Mouse (Mus musculus): ENCODE results near the gene Rnaseh2c.

The Rnaseh2c gene

GRCm38 (mm10) chr19:5575336-5575735 is 26.3 kb upstream of the Rnaseh2c start:
- no peak for DNase-seq (ENCODE audit: low read depth)

- no peak for DNase-seq (ENCODE audit: low read depth)
These were observed 21.7 kb upstream of the Rnaseh2c start for GRCm38 (mm10) chr19:5579971-5580370.

DNA sequence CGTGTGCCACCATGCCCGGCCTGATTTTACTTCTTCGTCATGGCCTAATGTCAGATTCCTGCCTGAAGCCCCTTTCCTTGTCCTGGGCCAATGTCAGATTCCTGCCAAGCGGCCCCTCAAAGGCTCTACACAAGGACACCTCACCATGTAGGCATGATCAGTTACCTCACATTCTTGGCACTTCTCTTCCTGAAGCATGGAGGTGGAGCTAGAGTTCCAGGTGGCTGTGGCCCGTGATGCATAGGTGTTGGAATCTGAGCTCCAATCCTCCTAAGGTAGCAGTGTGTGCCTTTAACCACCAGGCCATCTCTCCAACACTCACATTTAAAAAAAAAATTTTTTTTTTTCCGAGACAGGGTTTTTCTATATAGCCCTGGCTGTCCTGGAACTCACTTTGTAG is 20.9 kb upstream of the Rnaseh2c start:
- no peak for DNase-seq (ENCODE audit: low read depth)

- no peak for DNase-seq (ENCODE audit: low read depth)
These were observed 19.7 kb upstream of the Rnaseh2c start for GRCm38 (mm10) chr19:5581995-5582394.

- peak; percentile 81 for DNase-seq (ENCODE audit: low read depth)
These were observed 12.5 kb upstream of the Rnaseh2c start for GRCm38 (mm10) chr19:5589159-5589558.

DNA sequence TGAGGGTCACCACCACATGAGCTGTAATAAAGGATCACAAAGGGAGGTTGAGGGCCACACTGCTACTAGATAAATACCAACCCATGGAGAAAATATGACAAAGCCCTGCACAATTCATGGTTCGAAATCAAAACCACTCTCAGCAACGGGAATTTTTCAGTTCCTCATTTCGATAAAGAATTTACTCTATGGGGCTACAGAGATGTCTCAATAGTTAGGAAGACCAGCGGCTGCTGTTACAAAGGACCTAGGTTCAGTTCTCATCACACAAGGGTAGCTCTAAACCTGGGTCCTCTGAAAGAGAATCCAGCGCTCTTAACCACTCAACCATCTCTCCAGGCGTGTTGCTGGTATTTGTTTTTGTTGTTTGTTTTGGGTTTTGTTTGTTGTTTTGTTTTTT is 9.8 kb upstream of the Rnaseh2c start:
- DNase-seq (ENCODE audit: low read depth) = no peak

DNA sequence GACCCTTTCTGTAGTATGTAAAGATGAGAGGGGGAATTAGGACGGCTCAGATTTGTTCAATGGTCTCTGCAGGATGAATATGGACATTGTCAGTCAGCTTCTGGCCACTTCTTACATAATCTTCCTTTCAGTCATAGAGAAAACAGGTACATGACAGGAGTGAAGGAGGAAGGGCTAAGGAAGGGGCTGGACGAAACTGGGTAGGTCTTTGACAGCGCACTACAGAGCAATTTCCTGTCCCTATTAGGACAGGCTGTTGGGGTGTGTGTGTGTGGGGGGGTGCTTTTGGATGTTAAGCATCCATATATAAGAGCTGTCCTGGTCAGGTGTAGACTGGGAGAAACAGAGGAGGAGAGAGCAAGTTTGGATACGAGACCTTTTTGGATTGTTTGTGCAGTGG is 2.4 kb upstream of the Rnaseh2c start:
- DNase-seq (ENCODE audit: low read depth) = no peak

DNA sequence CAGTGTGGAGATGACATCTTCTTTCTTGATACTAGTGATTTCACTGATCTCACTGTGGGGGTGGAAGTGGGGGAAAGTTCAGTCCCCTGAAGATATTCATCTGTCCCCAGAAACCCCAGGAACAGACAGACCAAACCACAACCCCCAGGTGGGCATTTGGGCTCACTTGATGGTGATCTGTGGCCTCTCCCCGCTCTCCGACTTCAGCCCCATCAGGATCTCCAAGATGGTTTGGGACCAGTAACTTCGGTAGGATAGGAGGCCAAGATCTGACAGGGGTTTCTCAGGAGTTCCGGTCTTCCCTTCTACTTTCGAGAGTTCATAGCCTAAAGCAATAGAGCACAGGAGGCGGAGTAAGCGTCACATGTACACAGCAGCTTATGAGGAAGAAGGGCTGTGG is 2.0 kb downstream of the Rnaseh2c start:
- no peak for DNase-seq (ENCODE audit: low read depth)

DNA sequence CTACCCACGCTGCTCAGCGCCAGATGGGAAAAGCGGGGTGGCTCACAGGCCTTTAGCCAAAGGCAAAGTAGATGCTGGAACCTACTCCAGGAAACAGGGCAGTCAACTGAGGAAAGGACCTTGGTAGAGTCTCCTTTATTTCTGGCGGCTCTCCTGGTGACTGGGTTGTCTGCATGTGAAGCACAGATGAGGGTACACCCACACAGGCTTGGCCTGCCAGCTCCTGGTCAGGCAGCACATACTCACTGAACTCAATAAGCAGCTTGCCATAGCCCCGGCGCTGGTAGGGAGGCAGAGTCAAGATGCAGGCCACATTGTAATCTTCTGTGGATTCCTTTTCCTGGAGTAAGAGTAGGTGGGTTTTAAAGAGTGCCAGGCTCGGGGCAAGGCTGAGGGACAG is 3.5 kb downstream of the Rnaseh2c start:
- DNase-seq (ENCODE audit: low read depth) = no peak

DNA sequence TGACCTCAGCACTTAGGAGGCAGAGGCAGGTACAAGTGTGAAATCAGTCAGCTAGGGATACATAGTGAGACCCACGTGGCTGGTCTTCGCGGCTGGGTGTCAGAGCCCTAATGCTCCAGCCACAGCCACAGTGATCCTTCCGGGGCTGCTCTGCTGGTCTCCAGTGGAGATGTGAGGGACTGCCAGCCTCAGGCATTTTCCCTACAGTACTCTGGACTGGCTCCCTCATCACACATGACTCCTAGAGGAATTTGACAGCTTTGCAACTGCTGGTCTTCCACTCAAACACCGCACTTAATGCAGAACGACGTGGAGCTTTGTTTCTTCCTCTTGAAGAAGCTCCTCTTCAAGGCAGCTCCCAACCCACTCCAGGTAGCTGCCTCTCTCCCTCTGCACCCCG is 4.5 kb downstream of the Rnaseh2c start:
- DNase-seq (ENCODE audit: low read depth) = no peak

DNA sequence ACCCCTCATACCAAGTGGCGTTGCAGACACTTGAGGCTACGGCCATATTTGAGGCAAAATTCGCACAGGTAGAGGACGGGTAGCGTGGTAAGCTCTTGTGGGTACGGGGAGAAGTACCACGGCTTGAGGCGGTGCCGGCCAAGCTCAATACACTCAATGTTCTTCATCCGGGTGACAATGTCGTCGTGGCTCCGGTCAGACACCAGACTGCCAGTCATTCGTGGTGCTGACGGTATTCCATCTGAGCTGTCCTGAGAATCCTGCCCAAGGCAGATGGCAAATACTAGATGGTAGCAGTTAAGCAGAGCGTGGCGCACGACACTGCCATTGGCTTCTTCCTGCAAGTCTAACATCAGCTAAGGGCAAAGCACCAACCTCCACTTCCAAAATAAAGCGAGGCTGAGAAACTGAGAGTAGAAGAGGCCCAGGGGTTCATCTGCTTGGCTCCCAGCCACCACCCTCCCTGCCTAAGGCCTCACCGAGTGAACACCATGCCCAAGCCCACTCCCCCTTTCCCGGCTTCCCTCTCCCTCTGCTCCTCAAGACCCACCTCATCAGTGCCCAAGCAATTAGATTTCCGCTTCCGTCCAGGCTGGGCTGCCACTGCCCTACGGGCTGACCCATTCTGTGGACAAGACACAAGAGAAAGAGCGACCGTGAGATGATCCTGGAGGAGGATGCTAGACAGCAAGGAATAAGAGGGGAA is 6.2 kb downstream of the Rnaseh2c start:
- DNase-seq (ENCODE audit: low read depth) = no peak

DNA sequence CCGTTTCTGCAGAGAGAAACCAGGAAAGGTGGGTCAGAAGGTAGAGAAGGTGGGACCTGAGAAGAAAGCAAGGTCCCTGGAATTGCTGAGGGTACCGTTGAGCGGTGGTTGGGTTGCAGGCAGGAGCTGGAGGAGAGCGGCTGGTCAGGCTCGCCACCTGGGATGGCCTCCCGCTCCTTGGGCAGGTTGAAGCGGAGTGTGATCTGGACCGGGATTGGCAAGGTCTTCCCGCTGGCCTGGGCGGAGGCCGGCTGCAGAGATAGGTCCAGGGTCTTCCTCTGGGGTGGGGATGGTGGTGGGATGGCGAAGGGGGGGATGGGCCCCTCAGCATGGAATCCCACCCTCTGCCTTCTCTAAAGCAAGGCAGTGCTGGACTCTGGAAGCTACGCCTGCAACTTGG is 7.0 kb downstream of the Rnaseh2c start:
- DNase-seq (ENCODE audit: low read depth) = no peak

DNA sequence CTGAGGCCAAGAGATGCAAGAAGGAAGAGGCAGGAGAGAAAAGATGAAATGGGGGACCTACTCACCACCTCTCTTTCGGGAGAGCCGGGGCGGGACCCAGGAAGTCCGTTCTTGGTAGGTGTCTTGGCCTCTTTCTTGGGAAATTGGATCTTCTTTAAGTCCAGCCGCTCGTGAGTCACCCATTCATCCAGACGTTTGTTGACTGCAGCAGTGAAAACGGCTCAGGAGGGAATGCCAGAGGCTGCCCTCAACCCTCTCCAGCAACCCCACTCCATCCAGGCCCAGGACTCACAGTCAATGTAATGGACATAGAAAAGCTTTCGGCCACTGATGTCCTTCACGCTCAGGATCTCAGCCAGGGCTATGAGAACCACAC is 7.5 kb downstream of the Rnaseh2c start:
- DNase-seq (ENCODE audit: low read depth) = peak; percentile 76

DNA sequence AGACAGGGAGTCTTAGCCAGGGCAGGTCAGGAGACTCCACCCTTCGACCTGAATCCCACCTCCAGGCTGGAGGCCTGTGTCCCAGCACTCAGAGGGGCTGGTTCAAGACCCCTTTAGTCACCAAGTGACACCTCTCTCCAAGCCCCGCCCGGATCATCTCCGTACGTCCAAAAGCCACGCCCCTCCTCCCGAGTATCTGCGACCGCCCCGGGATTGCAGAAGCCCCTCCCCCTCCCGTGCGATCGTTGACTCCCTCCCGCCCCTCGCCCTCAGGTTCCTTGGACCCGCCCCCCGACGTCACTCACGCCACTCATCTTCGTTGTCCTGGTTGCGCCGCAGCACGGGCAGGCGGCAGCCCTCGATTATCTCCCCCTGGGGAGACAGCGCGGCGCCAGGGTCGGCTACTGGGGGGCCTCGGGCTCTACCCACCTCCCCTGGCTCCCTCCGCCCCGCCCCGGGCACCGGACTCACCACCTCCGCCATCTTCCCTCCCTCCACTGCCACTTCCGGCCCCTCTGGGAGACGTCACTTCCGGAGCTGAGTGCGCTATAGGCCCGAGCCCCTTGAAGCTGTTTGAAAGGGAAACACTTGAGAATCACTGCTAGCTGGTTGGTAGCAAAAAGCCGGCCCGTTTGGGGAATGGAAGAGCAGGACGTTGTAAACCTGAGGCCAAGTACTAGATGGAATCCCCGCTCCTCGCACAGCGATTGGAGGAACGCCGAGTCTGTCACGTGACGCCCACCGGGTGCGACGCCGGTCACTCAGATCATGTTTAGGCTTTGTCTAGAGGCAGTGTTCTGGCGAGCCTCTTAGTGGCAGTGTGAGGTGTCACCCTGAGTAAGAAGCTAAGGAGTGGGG is 8.1 kb downstream of the Rnaseh2c start, which contains the start of gene Kat5:
TSS of gene Kat5 (minus strand) at position 691 of the 858 bp plus-strand sequence.
- peak; percentile 97 for DNase-seq (ENCODE audit: low read depth)

DNA sequence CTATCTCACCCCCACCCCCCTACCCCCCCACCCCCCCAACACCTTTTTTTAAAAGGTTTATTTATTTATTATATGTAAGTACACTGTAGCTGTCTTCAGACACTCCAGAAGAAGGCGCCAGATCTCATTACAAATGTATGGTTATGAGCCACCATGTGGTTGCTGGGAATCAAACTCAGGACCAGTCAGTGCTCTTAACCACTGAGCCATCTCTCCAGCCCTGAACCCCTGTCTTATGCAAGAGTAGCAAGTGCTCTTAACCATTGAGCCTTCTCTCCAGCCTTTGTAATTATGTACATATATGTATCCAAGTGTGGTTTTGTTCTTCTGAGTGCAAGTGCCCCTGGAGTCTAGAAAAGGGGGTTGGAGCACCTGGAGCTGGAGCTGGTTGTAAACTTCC is 10.3 kb downstream of the Rnaseh2c start:
- DNase-seq (ENCODE audit: low read depth) = peak; percentile 50

GRCm38 (mm10) chr19:5612762-5613411 is 11.2 kb downstream of the Rnaseh2c start:
- no peak for DNase-seq (ENCODE audit: low read depth)

- peak; percentile 68 for DNase-seq (ENCODE audit: low read depth)
These were observed 13.3 kb downstream of the Rnaseh2c start for GRCm38 (mm10) chr19:5614953-5615352.

DNA sequence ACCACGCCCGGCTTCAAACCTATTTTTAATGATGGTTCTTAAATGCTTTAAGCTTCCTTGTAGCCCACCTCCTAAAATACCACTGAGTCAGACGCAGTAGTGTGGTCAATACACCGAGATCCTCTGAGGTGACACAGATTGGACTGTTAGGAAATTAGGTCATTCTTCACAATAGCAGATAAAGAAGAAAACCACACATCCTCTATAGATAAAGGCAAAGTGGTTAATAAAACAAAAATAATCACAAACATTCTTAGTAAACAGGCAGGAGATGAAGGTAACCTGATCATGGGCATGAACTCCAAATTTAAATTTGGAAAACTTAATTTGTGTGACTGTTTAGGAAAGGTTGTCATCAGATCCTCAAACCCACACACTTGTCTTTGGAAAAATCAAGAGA is 18.3 kb downstream of the Rnaseh2c start:
- DNase-seq (ENCODE audit: low read depth) = no peak

- DNase-seq (ENCODE audit: low read depth) = no peak
These were observed 20.2 kb downstream of the Rnaseh2c start for GRCm38 (mm10) chr19:5621884-5622283.

DNA sequence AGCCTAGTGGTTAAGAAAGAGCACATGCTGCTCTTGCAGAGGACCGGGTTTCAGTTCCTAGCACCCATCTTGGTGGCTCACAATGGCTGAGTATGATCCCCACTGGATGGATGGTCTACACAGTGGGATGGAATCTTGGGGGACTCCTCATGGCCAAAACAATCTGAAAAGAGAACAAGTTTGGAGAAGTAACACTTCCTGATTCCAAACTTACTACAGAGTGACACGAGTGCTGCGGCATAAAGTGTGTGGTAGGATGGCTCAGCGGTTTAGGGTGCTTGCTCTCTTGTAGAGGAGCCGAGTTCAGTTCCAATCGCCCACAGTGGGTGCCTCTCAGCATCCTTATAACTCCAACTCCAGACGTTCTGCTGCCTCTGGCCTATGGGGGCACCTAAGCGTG is 23.6 kb downstream of the Rnaseh2c start:
- DNase-seq (ENCODE audit: low read depth) = no peak

DNA sequence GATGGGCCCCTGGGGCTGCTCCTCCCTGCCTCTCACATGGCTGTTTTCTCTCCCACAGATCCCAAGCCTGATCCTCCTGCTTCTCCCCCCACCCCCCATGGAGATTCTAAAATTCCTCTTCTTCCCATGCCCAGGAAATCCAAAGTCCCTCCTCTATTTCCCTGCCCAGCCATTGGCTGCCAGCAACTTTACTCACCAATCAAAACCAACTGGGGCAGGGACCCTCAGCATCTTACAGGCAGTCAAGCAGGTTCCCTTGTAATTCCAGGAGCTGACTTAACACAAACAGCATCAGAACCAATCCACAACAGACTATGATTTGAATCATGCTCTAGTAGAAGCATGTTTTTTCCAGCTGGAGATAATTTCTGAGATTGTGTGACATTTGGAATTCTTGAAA is 28.2 kb downstream of the Rnaseh2c start:
- DNase-seq (ENCODE audit: low read depth) = no peak

- no peak for DNase-seq (ENCODE audit: low read depth)
These were observed 30.4 kb downstream of the Rnaseh2c start for GRCm38 (mm10) chr19:5632120-5632519.

DNA sequence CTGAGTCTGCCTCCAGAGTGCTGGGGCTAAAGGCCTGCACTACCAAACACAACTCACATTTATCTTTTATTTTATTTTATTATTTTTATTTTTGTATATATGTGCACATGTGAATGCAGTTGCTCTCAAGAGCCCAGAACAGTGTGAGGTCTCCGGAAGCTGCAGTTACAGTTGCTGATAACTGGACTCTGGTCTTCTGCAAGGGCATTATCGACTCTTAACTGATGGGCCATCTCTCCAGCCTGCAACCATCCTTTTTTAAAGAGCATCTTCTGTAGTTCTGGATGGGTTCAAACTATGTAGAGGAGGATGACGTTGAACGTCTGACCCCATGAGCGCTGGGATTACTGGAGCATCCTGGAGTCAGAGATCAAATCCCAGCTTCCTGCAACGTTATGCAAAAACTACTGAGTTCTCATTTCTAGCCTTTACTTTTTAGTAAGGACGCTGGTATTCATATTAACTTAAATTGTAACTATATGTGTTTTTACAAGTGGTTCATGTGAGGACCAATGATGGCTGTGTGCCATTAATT is 34.4 kb downstream of the Rnaseh2c start:
- no peak for DNase-seq (ENCODE audit: low read depth)
